Mouse (Mus musculus) heart, embryonic 12.5 days (tissue): Measurements from ENCODE around the gene Itgb4. TPM values are rescaled to one million over a fixed set of nuclear protein-coding genes. Genes with fewer than 3 reads are reported as not detected.
A peak's percentile ranks its signal among the peaks of the same experiment; 100 is the strongest.

Experiments used
- ATAC-seq: fragments of 200-750 bp; cut with Nextera tagmentation; 2 replicates; pipeline ENCODE4 v1.8.0; 2017; ENCODE audit warnings: moderate TSS enrichment, moderate library complexity; ENCODE audit not compliant: insufficient number of reproducible peaks, low FRiP score
- H3K27ac ChIP-seq: fragments of 300-500 bp; sonication (generic); 2 replicates; pipeline ENCODE4 v1.5.1; 2016; ENCODE audit warnings: mild to moderate bottlenecking, moderate library complexity; ENCODE audit not compliant: poor library complexity, severe bottlenecking
- H3K27me3 ChIP-seq: fragments of 300-500 bp; sonication (generic); replicated peaks from 2 replicates; pipeline ENCODE4 v1.6.1; 2016; ENCODE audit warnings: mild to moderate bottlenecking, moderate library complexity
- H3K36me3 ChIP-seq: fragments of 300-500 bp; sonication (generic); 2 replicates; pipeline ENCODE4 v1.6.1; 2016; ENCODE audit warnings: mild to moderate bottlenecking, moderate library complexity
- H3K4me1 ChIP-seq: fragments of 300-500 bp; sonication (generic); replicated peaks from 2 replicates; pipeline ENCODE4 v1.6.1; 2016; ENCODE audit warnings: mild to moderate bottlenecking
- H3K4me2 ChIP-seq: fragments of 300-500 bp; sonication (generic); 2 replicates; pipeline ENCODE4 v1.6.1; 2016; ENCODE audit warnings: mild to moderate bottlenecking, moderate library complexity
- H3K4me3 ChIP-seq: fragments of 300-500 bp; sonication (generic); 2 replicates; pipeline ENCODE4 v1.5.1; 2016; ENCODE audit warnings: mild to moderate bottlenecking
- H3K9ac ChIP-seq: fragments of 300-500 bp; sonication (generic); 2 replicates; pipeline ENCODE4 v1.6.1; 2016; ENCODE audit warnings: mild to moderate bottlenecking, moderate library complexity
- H3K9me3 ChIP-seq: fragments of 300-500 bp; sonication (generic); replicated peaks from 2 replicates; pipeline ENCODE4 v1.6.1; 2016; ENCODE audit warnings: mild to moderate bottlenecking, moderate library complexity
- WGBS: fragments of 180-500 bp; shearing (Covaris S2); methylation state at CpG from one replicate; pipeline ENCODE4 v1.1.7; 2016; 5-methylcytosine and 5-hydroxymethylcytosine counted together
- polyA plus RNA-seq: library from polyadenylated mRNA; unstranded; fragments of >200 nt; fragmentation: Nextera tagmentation; extraction: Ambion mirVana; gene quantifications from 2 replicates; pipeline ENCODE4 v1.2.1, GENCODE M21; 2016

Gene Itgb4
- polyA plus RNA-seq, 1 experiment from 2014 or later = 2.0 TPM

GRCm38 (mm10) chr11:116029086-116029865, 54.8 kb downstream of the Itgb4 start:
- no peak for ATAC-seq
- Histone ChIP-seq H3K36me3 (peaks cover 6% of the 10 kb centered on the region; the same call in 1 of the 2 replicates), H3K4me3 (peak overlapping the region; percentile 74), H3K9ac (0 out of 2 replicates have a peak overlapping the region, but pooled peaks have one; percentile 31), H3K4me1 (peaks cover 22% of the 10 kb centered on the region), H3K27me3 (no peaks in the 10 kb centered on the region), H3K4me2 (peak overlapping the region; percentile 62), H3K27ac (no peak overlapping the region), H3K9me3 (no peaks in the 10 kb centered on the region)
- 72% methylated on average over 6 of the region's 6 CpGs for WGBS

GRCm38 (mm10) chr11:116030088-116030897, 55.8 kb downstream of the Itgb4 start, which contains the start of gene Unk:
Unk (plus strand) TSS chr11:116030322.
- peak within 1 kb of the TSS; percentile 77 for H3K4me2 ChIP-seq
- peak within 1 kb of the TSS; percentile 90 for H3K9ac ChIP-seq
- peaks cover 12% of the 10 kb centered on the region for H3K36me3 ChIP-seq
- H3K4me3 ChIP-seq = peak within 1 kb of the TSS; percentile 74
- under 1% methylated on average over 66 of the region's 67 CpGs for WGBS
- H3K27me3 ChIP-seq = no peaks in the 10 kb centered on the region
- peak within 1 kb of the TSS; percentile 99 for H3K27ac ChIP-seq
- no peaks in the 10 kb centered on the region for H3K9me3 ChIP-seq
- H3K4me1 ChIP-seq = peaks cover 22% of the 10 kb centered on the region
- peak; percentile 95 for ATAC-seq

GRCm38 (mm10) chr11:116030898-116031845, 56.7 kb downstream of the Itgb4 start:
- no peaks in the 10 kb centered on the region for H3K9me3 ChIP-seq
- H3K36me3 ChIP-seq = peaks cover 12% of the 10 kb centered on the region
- peak overlapping the region; percentile 90 for H3K9ac ChIP-seq
- no peaks in the 10 kb centered on the region for H3K27me3 ChIP-seq
- 26% methylated on average over 14 of the region's 14 CpGs for WGBS
- H3K4me1 ChIP-seq = peaks cover 22% of the 10 kb centered on the region
- peak overlapping the region; percentile 99 for H3K27ac ChIP-seq
- H3K4me3 ChIP-seq = peak overlapping the region; percentile 74
- H3K4me2 ChIP-seq = peak overlapping the region; percentile 77
- ATAC-seq = peak; percentile 15

DNA sequence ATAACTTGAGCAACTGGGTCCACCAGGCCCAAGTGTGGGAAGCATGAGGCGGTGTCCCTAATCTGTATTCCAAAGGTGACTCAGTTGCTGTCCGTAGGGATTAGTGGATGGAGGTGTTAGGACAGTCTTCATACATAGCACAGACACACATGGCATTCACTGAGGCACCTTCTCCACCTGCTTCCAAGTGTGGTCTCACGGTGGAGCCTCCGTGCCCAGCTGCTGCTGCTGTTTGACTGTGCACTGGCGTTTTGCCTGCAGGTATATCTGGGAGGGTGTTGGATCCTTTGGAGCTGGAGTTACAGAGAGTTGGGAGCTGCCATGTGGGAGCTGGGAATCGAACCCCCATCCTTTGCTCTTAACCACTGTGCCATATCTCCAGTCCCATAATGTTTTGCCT, 60.1 kb downstream of the Itgb4 start:
- Histone ChIP-seq H3K4me1 (peaks cover 22% of the 10 kb centered on the region), H3K9me3 (no peaks in the 10 kb centered on the region), H3K9ac (no peak overlapping the region), H3K4me3 (no peak overlapping the region), H3K4me2 (no peak overlapping the region), H3K36me3 (peaks cover 26% of the 10 kb centered on the region), H3K27me3 (no peaks in the 10 kb centered on the region), H3K27ac (no peak overlapping the region)
- 95% methylated on average over 6 of the region's 6 CpGs for WGBS
- no peak for ATAC-seq

GRCm38 (mm10) chr11:116036671-116037070, 62.2 kb downstream of the Itgb4 start:
- peaks cover 41% of the 10 kb centered on the region for H3K36me3 ChIP-seq

DNA sequence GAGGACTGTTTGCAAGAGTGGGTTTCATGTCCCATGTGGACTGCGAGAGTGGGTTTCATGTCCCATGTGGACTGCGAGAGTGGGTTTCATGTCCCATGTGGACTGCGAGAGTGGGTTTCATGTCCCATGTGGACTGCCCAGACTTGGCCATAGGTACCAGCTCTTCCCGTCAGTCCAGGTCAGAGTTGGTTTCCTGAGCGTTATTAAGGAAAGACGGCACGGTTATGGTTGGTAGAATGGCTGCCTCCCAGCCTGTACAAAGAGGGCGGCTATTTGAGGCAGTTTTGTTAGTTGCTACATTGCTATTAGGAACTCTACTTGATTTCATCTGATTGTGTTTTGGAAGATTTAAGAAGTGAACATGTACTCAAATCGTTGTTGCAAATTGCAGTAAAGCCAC, 63.3 kb downstream of the Itgb4 start:
- whole genome bisulfite sequencing = 95% methylated on average over 9 of the region's 9 CpGs
- H3K4me1 ChIP-seq = peaks cover 6% of the 10 kb centered on the region
- no peak overlapping the region for H3K4me3 ChIP-seq
- H3K4me2 ChIP-seq = no peak overlapping the region
- 0 out of 2 replicates have a peak, but pooled peaks cover 4% of the 10 kb centered on the region for H3K9me3 ChIP-seq
- H3K36me3 ChIP-seq = peaks cover 51% of the 10 kb centered on the region
- H3K27ac ChIP-seq = no peak overlapping the region
- no peaks in the 10 kb centered on the region for H3K27me3 ChIP-seq
- no peak overlapping the region for H3K9ac ChIP-seq
- ATAC-seq = no peak

More at GRCm38 (mm10) chr11:116036671-116037070, 62.2 kb downstream of the Itgb4 start:
- H3K4me2 ChIP-seq = no peak overlapping the region
- 0 out of 2 replicates have a peak, but pooled peaks cover under 1% of the 10 kb centered on the region for H3K9me3 ChIP-seq
- H3K27ac ChIP-seq = no peak overlapping the region
- no peaks in the 10 kb centered on the region for H3K27me3 ChIP-seq
- no peak for ATAC-seq
- H3K4me1 ChIP-seq = peaks cover 14% of the 10 kb centered on the region
- 85% methylated on average over 3 of the region's 3 CpGs for WGBS
- H3K9ac ChIP-seq = no peak overlapping the region
- no peak overlapping the region for H3K4me3 ChIP-seq

- Histone ChIP-seq H3K4me1 (no peaks in the 10 kb centered on the region; the same call in 1 of the 2 replicates), H3K4me2 (no peak overlapping the region), H3K27me3 (no peaks in the 10 kb centered on the region), H3K36me3 (peaks cover 65% of the 10 kb centered on the region), H3K4me3 (no peak overlapping the region), H3K27ac (no peak overlapping the region), H3K9me3 (0 out of 2 replicates have a peak, but pooled peaks cover 4% of the 10 kb centered on the region), H3K9ac (no peak overlapping the region)
- no peak for ATAC-seq
- WGBS = 65% methylated on average over 6 of the region's 6 CpGs
Observed at GRCm38 (mm10) chr11:116040593-116040992, 66.1 kb downstream of the Itgb4 start.

DNA sequence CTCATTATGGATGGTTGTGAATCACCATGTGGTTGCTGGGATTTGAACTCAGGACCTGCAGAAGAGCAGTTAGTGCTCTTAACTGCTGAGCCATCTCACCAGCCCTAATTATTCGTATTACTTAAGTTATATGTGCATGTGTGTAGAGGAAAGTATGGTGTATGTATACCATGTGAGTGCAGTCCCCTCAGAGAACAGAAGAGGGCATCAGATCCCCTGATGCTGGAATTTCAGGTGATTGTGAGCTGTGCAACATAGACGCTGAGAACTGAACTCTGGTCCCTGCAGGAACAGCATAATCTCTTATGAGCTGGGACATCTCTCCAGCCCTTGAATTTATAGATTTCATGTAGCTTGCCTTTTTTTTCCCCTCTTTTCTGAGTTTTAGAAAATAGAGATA, 67.3 kb downstream of the Itgb4 start:
- Histone ChIP-seq H3K4me3 (no peak overlapping the region), H3K9me3 (0 out of 2 replicates have a peak, but pooled peaks cover 4% of the 10 kb centered on the region), H3K36me3 (peaks cover 75% of the 10 kb centered on the region), H3K27me3 (no peaks in the 10 kb centered on the region), H3K4me2 (no peak overlapping the region), H3K4me1 (no peaks in the 10 kb centered on the region; the same call in 1 of the 2 replicates), H3K9ac (no peak overlapping the region), H3K27ac (no peak overlapping the region)
- no peak for ATAC-seq
- 94% methylated on average over 2 of the region's 2 CpGs for WGBS

DNA sequence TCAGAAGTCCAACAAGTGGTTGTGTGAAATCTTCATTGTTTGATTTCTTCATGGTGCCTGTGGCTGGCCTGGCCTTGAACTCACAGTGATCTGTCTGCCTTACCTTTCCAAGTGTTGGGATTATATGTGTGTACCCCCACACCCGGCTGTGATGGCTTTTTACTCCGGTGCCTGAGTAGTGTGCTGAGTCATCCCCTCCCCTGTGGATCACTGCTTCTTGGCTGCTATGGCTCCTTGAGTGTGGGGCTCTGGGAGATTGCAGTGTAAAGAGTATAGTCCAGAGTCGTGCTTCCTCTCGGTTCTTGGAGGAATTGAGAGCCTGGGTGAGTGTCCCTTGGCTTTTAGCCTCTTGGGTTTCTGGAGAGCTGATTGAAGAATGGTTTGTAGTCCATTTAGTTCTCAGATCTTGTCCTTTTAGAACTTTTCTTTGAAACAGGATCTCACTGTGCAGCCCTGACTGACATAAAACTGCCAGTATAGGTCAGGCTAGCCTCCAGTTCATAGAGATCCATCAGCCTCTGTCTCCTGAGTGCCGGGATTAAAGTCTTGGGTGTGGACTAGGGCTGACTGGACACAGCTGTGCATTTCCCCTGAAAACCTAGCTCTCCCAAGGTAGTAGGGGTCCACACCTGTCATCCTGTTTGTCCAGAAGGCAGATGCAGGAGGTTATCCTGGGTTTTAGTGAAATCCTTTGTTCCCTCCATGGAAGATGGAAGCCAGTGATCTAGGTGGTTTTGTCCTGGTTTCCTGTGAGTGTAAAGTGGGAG, 68.0 kb downstream of the Itgb4 start:
- Histone ChIP-seq H3K27me3 (no peaks in the 10 kb centered on the region), H3K27ac (no peak overlapping the region), H3K9me3 (0 out of 2 replicates have a peak, but pooled peaks cover 4% of the 10 kb centered on the region), H3K9ac (no peak overlapping the region), H3K36me3 (peaks cover 82% of the 10 kb centered on the region), H3K4me1 (no peaks in the 10 kb centered on the region; the same call in 1 of the 2 replicates), H3K4me3 (no peak overlapping the region), H3K4me2 (no peak overlapping the region)
- 79% methylated on average over 5 of the region's 5 CpGs for WGBS
- no peak for ATAC-seq

DNA sequence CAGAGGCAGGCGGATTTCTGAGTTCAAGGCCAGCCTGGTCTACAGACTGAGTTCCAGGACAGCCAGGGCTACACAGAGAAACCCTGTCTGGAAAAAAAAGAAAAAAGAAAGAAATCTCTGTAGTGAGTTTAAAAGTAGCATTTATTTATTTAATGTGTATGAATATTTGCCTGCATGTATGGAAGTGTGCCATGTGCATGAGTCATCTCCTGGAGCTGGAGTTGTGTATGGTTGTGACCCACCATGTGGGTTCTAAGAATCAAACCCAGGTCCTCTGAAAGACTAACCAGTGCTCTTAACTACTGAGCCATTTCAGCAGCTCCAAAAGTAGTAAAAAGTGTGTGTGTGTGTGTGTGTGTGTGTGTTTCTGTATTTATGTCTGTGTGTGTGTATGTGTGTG, 68.8 kb downstream of the Itgb4 start:
- ATAC-seq = no peak
- peaks cover 88% of the 10 kb centered on the region for H3K36me3 ChIP-seq
- H3K4me1 ChIP-seq = no peaks in the 10 kb centered on the region; the same call in 1 of the 2 replicates
- H3K27me3 ChIP-seq = no peaks in the 10 kb centered on the region
- H3K9me3 ChIP-seq = 0 out of 2 replicates have a peak, but pooled peaks cover 4% of the 10 kb centered on the region
- no peak overlapping the region for H3K27ac ChIP-seq
- H3K4me3 ChIP-seq = no peak overlapping the region
- 97% methylated on average over 1 of the region's 1 CpGs for WGBS
- H3K4me2 ChIP-seq = no peak overlapping the region
- no peak overlapping the region for H3K9ac ChIP-seq
